Mouse (Mus musculus) heart, adult 2 months (tissue): ENCODE results near the gene Tnk2. TPM values are rescaled to one million over a fixed set of nuclear protein-coding genes. Genes with fewer than 3 reads are reported as not detected.

ENCODE experiments used
- DNase-seq, 2 experiments: peaks; one replicate each; pipeline ENCODE4 v3.0.0; 2021
- H3K27ac ChIP-seq: fragments of 200-600 bp; 2 replicates; pipeline ENCODE4 v1.8.1; 2022
- H3K27me3 ChIP-seq: fragments of 200-500 bp; 2 replicates; pipeline ENCODE4 v1.6.1; 2012; ENCODE audit warnings: mild to moderate bottlenecking, low read length, inconsistent platforms, mixed read lengths; ENCODE audit not compliant: control insufficient read depth, insufficient read depth
- H3K36me3 ChIP-seq: fragments of 200-500 bp; 2 replicates; pipeline ENCODE4 v1.6.1; 2012; ENCODE audit warnings: low read length, inconsistent platforms; ENCODE audit not compliant: control insufficient read depth, insufficient read depth
- H3K4me1 ChIP-seq: fragments of 200-500 bp; 2 replicates; pipeline ENCODE4 v1.6.1; 2011; ENCODE audit warnings: low read length; ENCODE audit not compliant: control insufficient read depth, insufficient read depth
- H3K4me3 ChIP-seq: fragments of 200-600 bp; 2 replicates; pipeline ENCODE4 v1.8.1; 2022
- H3K79me2 ChIP-seq: fragments of 200-500 bp; replicated peaks from 2 replicates; pipeline ENCODE4 v1.6.1; 2012; ENCODE audit warnings: mild to moderate bottlenecking, inconsistent platforms, low read length, moderate library complexity, mixed read lengths; ENCODE audit not compliant: control insufficient read depth, insufficient read depth
- H3K9ac ChIP-seq: fragments of 200-500 bp; 2 replicates; pipeline ENCODE4 v1.6.1; 2012; ENCODE audit warnings: low read depth, mild to moderate bottlenecking, control low read depth, inconsistent platforms, low read length, mixed read lengths
- CTCF ChIP-seq: fragments of 200-600 bp; IDR thresholded peaks from 2 replicates; pipeline ENCODE4 v1.8.1; 2022; ENCODE audit warnings: antibody characterized with exemption, mild to moderate bottlenecking, moderate library complexity
- EP300 ChIP-seq: fragments of 200-500 bp; IDR thresholded peaks from 2 replicates; pipeline ENCODE4 v1.6.1; 2011; ENCODE audit warnings: low read depth, low read length, control low read depth; ENCODE audit not compliant: insufficient read depth
- POLR2A ChIP-seq: fragments of 200-500 bp; IDR thresholded peaks from 2 replicates; pipeline ENCODE4 v1.6.1; 2011; ENCODE audit warnings: mild to moderate bottlenecking, low read depth, low read length, control low read depth; ENCODE audit not compliant: insufficient read depth
- WGBS: fragments of 180-500 bp; shearing (Covaris S2); methylation state at CpG from one replicate; pipeline ENCODE4 v1.1.7; 2018; 5-methylcytosine and 5-hydroxymethylcytosine counted together
- intact Hi-C: fragments of 180-260 bp; cut with DNase I; formaldehyde crosslinking; loops from one replicate; pipeline ENCODE4 v1.15.1; 2025
- polyA plus RNA-seq: library from polyadenylated mRNA; depleted of rRNA; stranded (reverse); fragments of >200 nt; gene quantifications from 2 replicates; pipeline ENCODE4 v1.2.3, GENCODE M21; 2012
- total RNA-seq, 2 experiments: library from RNA; stranded (reverse); gene quantifications; 2 replicates each; pipeline ENCODE4 v1.2.3; 2021

Tnk2 gene
- total and polyA plus RNA-seq, 3 experiments, result 17.8 to 37.0 (median 19.6) TPM

DNA sequence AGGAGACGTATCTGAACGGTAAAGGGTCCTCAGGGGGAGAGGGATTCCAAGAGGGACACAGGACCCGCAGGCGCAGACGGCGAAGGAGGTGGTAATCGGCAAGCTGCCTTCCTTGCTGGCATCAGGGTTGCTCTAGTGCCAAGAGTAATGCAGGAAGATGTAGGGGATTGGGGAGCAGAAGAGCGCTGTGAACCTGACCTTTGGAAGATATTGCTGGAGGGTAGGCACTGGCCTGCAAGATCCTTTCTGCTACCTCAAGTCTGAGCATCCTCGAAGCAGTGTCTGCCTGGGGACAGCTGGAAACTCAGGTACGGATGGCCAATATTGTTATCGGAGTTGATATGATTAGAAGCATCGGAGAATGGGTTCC, 1.1 kb downstream of the Tnk2 start:
- TF ChIP-seq POLR2A (no peak), CTCF (no peak), EP300 (no peak)
- Histone ChIP-seq H3K79me2 (no peaks in the 10 kb centered on the region), H3K36me3 (no peaks in the 10 kb centered on the region), H3K27ac (peak overlapping the region; percentile 59), H3K4me3 (peak overlapping the region; percentile 73), H3K4me1 (peaks cover 10% of the 10 kb centered on the region), H3K9ac (peak overlapping the region; percentile 83; the same call in 1 of the 2 replicates), H3K27me3 (no peaks in the 10 kb centered on the region)
- intact Hi-C loops, result loop anchor here (2.0 kb wide), 1 partner anchor 14 kb away; no protein-coding TSS in a partner anchor
- 18% methylated on average over 12 of the region's 12 CpGs for WGBS
- no peak for DNase-seq

DNA sequence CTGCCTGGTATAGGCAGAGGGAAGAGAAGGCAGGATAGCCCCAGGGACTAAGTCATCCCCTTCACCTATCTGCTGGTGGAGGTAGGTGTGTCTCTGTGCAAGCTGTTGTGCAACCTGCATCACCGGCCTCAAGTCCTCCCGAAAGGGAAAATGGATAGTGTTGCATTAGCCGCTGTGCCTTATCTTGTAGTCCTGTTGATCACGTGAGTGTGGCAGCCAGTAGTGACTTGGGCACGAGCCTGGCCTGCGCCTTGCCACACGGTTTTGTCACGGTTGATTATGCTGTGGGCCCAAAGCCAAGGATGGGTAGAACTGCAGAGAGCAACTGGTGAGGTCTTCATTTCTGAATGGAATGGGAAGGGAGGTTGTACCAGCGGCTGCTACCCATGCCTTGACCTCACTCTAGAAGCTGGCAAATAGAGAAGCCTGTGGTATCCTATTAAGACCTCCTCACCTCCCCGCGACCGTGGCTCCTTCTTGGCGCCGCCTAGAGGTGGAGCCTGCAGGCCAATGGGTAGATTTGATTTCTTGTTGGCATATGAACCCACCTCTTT, 1.8 kb downstream of the Tnk2 start:
- Histone ChIP-seq H3K4me3 (peak overlapping the region; percentile 26), H3K4me1 (peaks cover 10% of the 10 kb centered on the region), H3K36me3 (no peaks in the 10 kb centered on the region), H3K79me2 (no peaks in the 10 kb centered on the region), H3K27ac (no peak overlapping the region), H3K27me3 (no peaks in the 10 kb centered on the region), H3K9ac (no peak overlapping the region)
- DNase-seq, result peak; percentile 51 to 68
- TF ChIP-seq POLR2A, result no peak
- TF ChIP-seq CTCF, result peak; percentile 59
- TF ChIP-seq EP300, result no peak
- intact Hi-C loops, result loop anchor here (2.0 kb wide), 1 partner anchor 13 kb away; no protein-coding TSS in a partner anchor
- 15% methylated on average over 14 of the region's 14 CpGs for WGBS

DNA sequence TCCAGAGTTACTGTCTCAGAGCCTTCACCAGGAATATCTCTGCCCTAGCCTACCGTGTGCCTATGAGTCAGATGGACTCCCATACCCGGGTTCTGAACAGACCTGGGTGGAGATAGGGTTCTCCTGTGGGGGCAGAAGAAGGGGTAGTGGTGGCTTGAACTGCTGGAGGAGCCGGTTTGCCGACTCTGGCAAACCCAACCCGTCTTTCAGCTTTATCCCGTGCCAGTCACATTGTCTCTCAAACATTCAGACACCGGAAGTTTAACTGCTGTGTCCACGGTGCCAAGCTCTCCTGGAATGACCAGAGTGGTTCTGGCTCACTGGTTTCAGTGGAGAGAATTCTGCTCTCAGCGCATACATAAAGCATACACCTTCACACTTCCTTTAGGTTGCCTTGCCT, 2.3 kb downstream of the Tnk2 start:
- H3K9ac ChIP-seq, result no peak overlapping the region
- TF ChIP-seq EP300, result no peak
- no peak overlapping the region for H3K27ac ChIP-seq
- H3K4me3 ChIP-seq, result no peak overlapping the region; the same call in 1 of the 2 replicates
- 62% methylated on average over 9 of the region's 9 CpGs for WGBS
- no peaks in the 10 kb centered on the region for H3K36me3 ChIP-seq
- intact Hi-C loops, result no loop called here
- no peak for DNase-seq
- H3K4me1 ChIP-seq, result peaks cover 13% of the 10 kb centered on the region
- no peaks in the 10 kb centered on the region for H3K27me3 ChIP-seq
- H3K79me2 ChIP-seq, result no peaks in the 10 kb centered on the region

DNA sequence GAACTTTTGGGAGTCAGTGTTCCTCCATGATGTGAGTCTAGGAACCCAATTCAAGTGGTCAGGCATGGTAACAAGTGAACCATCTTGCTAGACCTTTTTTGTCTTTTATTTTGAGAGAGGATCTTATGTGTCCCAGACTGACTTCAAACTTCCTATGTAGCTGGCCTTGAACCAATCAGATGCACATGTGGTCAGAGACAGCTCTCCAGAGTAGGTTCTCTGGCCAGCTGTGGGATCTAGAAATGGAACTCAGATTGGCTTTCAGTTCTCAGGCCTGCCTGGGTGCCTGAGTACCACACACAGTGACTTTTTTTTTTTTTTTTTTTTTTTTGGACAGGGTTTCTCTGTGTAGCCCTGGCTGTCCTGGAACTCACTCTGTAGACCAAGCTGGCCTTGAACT, 4.0 kb downstream of the Tnk2 start:
- H3K4me1 ChIP-seq, result peaks cover 17% of the 10 kb centered on the region
- H3K36me3 ChIP-seq, result no peaks in the 10 kb centered on the region; the same call in 1 of the 2 replicates
- intact Hi-C loops, result no loop called here
- no peaks in the 10 kb centered on the region for H3K79me2 ChIP-seq
- TF ChIP-seq CTCF (no peak), POLR2A (no peak)
- H3K27ac ChIP-seq, result no peak overlapping the region
- H3K9ac ChIP-seq, result no peak overlapping the region
- DNase-seq, result no peak
- no peaks in the 10 kb centered on the region for H3K27me3 ChIP-seq
- H3K4me3 ChIP-seq, result no peak overlapping the region

DNA sequence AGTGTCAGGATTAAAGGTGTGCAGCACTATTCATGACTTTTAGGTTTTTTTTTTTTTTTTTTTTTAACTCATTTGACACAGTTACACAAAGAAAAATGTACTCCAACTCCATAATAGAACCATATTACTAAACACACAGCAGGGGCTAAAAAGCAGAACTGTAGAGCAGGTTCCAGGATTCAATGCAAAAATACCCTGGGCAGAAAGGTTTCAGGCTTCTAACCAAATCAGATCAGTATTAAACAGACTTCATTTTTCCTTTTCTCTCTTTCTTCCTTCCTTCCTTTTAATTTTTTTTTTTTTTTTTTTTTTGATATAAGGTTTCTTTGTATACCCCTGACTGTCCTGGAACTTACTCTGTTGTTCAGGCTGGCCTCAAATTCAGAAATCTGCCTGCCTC, 6.8 kb downstream of the Tnk2 start:
- intact Hi-C loops, result no loop called here
- Histone ChIP-seq H3K9ac (no peak overlapping the region), H3K4me1 (peaks cover 8% of the 10 kb centered on the region), H3K27me3 (no peaks in the 10 kb centered on the region), H3K27ac (peak overlapping the region; percentile 37; the same call in 1 of the 2 replicates), H3K4me3 (no peak overlapping the region), H3K36me3 (no peaks in the 10 kb centered on the region; the same call in 1 of the 2 replicates), H3K79me2 (0 out of 2 replicates have a peak, but pooled peaks cover 5% of the 10 kb centered on the region)
- TF ChIP-seq POLR2A (no peak), CTCF (no peak), EP300 (no peak)
- no peak for DNase-seq

DNA sequence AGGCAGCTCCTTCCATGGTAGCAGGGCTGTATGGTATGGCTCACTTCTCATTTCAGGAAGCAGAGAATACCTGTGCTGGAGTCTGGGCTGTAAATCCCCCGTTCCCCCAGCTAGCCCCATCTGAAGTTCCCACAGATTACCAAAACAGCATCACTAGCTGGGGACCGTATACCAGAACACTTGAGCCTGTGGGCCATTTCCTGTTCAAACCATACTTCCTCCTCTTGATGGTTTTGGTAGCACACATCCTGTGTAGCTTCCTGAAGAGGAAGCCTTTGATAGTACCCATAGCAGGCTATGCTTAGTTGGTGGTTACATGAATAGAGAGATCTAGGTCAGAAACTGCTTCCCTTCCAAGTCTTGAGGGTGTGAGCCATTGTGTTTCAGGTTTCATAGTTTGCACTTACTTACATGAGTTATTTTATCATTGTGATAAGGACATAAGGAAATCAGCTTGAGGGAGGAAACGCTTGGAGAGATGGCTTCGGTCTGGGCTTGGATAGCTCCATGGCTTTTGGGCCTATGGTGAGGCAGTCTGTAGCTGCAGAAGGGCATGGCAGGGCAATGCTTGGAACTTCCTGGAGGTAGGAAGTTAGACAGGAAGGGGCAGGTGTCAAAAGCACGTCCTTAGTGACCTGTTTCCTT, 7.4 kb downstream of the Tnk2 start:
- TF ChIP-seq EP300 (no peak), POLR2A (no peak), CTCF (no peak)
- 0 out of 2 replicates have a peak, but pooled peaks cover 5% of the 10 kb centered on the region for H3K79me2 ChIP-seq
- peak in 1 of 2 experiments; percentile 36 for DNase-seq
- peaks cover 8% of the 10 kb centered on the region for H3K4me1 ChIP-seq
- WGBS, result 37% methylated on average over 5 of the region's 5 CpGs
- intact Hi-C loops, result no loop called here
- H3K27ac ChIP-seq, result peak overlapping the region; percentile 37
- no peak overlapping the region for H3K9ac ChIP-seq
- H3K27me3 ChIP-seq, result no peaks in the 10 kb centered on the region
- no peaks in the 10 kb centered on the region; the same call in 1 of the 2 replicates for H3K36me3 ChIP-seq
- H3K4me3 ChIP-seq, result no peak overlapping the region
